Mouse (Mus musculus) lung, postnatal 36 days (tissue): ENCODE results near the gene Btbd8.
A peak's percentile ranks its signal among the peaks of the same experiment; 100 is the strongest.

Experiments used
- DNase-seq: peaks from one replicate; pipeline ENCODE4 v3.0.0; 2022; ENCODE audit warnings: mixed read lengths

Gene Btbd8

DNA sequence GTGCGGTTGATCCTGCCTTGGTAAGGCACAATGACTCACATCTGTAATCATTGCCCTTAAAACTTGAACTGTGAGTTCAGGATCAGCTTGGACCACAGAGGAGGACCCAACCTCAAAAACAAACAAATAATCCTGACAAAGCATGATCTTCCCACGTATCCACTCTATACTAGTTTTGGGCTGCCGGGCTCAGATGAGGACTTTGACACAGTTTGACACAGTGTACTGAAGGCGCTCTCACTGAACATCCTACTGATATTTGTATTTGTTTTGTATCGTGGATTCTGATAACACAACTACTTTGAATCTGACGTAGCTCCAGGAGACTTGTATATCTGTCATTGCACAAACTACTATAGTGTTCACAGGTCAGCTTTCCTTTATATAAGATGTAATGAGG is 83.6 kb downstream of the Btbd8 start:
- DNase-seq: no peak

DNA sequence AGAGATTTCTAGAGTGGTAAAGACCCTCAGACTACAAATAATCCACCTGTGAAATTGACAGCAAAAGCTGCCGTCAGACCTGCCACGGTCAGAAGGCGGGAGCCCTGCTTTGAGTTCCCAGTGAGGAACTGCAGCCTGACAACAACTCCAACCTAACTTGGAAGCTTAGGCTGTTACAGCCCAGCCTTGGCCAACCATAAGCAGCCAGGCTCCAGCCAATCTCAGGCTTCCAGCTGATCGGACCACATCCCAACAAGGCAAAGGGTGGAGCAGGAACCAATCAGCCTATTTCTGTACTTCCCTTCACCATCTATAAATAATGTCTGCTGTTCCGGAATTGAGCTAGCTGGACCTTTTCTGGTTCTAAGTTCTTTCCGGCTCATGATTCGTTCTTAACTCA is 84.1 kb downstream of the Btbd8 start:
- peak; percentile 20 for DNase-seq

DNA sequence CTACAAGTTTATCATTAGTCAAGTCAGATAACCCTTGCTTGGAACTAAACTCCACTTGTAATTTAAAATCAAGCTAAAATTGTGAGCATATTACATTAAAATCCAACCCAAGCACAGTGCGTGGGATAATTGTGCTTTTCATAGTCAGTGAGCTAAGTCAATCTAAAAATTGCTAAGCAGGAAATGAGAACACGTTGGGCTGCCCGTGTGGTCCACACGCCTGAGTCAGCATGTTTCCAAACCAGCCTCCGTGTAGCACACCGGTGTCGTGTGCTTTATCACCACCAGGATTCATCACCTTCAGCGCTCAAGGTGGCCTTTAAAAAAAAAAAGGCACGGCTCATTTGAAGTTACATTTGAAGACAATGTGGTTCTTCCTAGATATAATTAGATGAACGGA is 86.5 kb downstream of the Btbd8 start:
- DNase-seq: no peak

DNA sequence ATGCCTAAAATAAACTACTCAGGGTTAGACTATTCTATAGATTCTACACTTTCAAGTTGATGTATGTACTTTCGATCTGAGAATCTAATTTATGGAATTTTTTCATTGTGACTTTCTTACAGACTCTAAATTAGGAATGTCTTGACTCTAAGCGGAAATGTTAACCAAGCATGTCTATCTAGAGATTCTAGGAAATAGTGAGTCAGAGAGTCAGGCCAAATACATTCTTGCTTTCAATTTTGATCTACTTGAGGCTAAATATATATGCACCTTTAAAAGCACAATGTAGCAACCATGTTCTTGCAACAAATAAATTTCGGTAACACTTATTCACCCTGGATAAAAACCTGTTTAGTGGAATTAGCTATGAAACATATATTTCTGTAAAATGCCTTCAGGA is 91.1 kb downstream of the Btbd8 start:
- no peak for DNase-seq

DNA sequence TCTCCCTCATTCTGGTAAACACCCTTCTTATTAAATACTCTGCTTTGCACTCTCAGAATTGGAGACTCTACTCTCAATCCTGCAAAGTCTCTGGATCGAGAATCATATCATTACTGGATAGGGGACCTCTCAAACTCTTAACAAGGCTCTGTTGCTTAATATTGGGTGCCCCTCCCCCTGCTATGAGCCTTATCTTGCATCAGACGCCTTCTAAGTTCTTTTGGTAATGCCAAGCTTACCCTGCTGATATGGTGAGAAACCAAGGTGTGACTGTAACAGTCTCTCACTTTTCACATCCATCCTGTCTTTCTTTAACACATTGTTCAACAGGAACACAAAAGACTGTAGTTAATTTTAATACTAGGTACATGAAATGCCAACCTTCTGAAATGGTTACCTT is 95.8 kb downstream of the Btbd8 start:
- DNase-seq: no peak

DNA sequence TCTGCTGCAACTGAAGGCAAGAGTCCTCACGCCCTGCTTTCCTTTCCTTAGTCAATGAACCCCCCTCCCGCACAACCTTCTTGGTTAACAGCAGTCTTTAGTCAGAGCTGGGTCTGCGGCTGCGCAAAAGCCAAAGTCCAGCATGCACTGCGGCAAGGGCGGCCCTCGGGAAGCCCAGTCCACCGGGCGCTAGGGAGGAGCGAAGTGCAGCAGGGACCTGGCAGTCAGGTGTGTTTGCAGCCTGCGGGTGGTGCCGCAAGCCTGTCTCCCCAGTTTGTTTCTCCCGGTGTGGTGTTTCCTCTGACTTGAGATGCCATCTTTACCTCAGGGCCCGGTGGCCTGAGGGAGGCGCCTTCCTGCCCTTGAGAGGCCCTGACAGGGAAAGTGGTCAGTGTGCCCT is 96.8 kb downstream of the Btbd8 start, which contains the start of gene 1700028K03Rik:
1700028K03Rik (plus strand) TSS at position 129 of the 400 bp plus-strand sequence.
- no peak for DNase-seq

DNA sequence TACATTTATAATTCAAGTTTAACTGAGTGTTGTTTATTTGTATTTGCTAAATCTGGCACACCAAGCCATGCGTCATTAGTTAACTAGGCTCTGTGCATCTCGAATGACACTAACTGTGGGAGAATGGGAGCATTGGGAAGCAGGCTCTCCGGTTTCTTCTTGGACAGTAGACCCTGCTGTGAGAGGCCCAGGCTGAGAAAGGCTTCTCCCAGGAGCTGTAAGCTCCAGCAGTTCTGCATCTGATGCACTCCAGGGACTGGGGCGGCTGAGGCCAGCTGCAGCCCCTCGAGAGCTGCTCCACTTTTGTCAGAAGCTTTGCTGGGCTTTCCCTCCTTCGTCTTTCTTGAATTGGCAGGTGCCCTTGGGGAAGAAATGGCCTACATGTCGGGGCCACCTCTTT is 103.9 kb downstream of the Btbd8 start:
- DNase-seq: no peak

DNA sequence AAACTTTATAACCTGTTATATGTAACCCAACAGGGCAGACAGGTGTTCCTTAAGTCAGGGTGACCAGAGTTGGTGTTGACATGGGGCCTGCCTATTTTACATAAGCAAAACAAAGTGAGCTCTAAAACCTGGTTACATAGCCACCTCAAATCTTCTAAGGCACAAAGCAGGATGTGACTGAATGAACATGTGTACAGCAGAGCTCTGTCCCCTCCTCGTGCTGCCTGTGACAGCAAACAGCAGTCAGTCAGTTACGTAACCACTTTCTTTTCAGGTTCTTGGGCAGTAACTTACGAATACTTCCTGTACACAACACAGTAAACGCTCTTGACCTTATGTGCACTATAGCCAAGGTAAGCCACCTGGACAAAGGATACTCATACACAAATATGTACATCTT is 108.1 kb downstream of the Btbd8 start:
- DNase-seq: peak; percentile 23

DNA sequence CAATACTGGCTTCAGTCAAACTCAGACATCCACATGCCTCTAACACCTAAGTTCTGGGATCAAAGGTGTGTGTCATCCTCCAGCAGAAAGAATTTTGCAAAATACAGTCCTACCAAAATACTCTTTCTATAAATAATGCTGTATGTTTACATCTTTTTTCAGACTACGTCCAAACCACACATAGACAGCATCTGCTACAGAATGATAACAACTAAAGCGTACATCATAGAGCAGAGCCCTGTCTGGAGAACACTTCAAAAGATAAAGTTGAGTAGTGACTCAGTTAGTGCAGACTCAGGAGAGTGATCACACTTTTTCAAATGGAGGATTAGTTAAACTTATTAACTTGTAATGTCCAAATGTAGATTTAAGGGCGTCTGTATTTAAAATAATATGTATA is 110.2 kb downstream of the Btbd8 start:
- no peak for DNase-seq

DNA sequence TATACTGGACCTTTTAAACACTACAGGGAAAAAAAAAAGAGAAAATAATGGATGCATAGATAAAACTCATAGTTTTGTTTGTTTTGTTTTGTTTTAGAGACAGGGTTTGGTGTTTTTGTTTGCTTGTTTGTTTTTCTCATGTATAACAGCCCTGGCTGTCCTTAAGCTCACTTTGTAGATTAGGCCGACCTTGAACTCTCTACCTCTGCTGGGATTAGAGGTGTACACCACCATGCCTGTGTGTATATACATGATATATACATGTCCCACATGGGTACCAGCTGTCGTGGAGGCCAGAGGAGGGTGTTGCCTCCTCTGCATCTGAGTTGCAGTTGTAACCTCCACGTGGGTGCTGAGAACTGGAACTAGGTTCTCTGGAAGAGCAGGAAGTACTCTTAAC is 110.6 kb downstream of the Btbd8 start:
- DNase-seq: no peak

DNA sequence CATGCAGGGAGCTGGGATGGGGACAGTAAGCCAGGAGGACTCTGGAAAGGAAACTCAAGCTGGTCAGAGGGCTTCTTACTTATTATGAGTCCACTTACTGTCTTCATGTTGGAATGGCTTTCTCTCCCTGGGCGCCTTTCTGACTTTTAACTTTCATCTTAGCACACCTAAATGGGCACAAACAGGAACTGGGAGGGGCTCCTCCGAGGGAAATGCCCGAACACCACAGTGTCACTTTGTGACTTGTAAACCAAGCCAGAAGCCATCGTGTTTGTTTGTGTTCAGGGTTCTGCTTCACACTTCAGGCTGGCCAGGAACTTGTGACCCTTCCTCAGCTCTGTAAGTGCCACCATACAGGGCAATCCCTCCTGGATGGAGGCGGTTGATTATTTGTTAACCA is 116.5 kb downstream of the Btbd8 start:
- DNase-seq: no peak

DNA sequence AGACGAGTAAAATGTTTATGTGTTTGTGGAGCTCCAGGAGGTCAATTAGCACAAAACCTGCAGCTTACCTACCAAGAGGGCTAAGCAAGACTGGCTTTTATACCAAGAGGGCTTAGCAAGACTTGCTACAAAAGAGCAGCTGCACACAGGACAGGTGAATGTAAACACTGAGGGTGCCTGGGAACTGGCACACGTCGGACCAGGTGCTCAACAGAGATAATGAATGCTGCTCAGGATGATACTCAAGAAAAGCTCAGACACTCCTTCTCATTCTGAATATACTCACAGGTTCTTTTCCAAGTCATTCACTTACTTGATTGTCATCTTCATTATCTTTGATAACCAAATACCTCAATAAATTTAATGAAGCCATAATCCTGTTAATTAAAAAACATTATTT is 119.2 kb downstream of the Btbd8 start:
- no peak for DNase-seq
